Mouse (Mus musculus) E14TG2a.4 (cell line): ENCODE measurements around the gene Dclk1.

Experiments
- H3K27me3 ChIP-seq: 2 replicates; pipeline ENCODE4 v1.6.1; 2014; ENCODE audit warnings: low read length, control low read depth; ENCODE audit not compliant: insufficient read depth
- H3K36me3 ChIP-seq: 2 replicates; pipeline ENCODE4 v1.6.1; 2014; ENCODE audit warnings: low read length, control low read depth; ENCODE audit not compliant: insufficient read depth
- H3K4me1 ChIP-seq: replicated peaks from 2 replicates; pipeline ENCODE4 v1.6.1; 2014; ENCODE audit warnings: low read depth, low read length, control low read depth
- H3K4me3 ChIP-seq: replicated peaks from 2 replicates; pipeline ENCODE4 v1.5.1; 2014; ENCODE audit warnings: mild to moderate bottlenecking, low read length
- H3K9me3 ChIP-seq: 2 replicates; pipeline ENCODE4 v1.6.1; 2014; ENCODE audit warnings: low read length, control low read depth
- CTCF ChIP-seq: conservative IDR thresholded peaks from 2 replicates; pipeline ENCODE4 v1.5.1; 2014; ENCODE audit warnings: low read length
- NANOG ChIP-seq: IDR thresholded peaks from 2 replicates; pipeline ENCODE4 v1.6.1; 2014; ENCODE audit warnings: borderline replicate concordance, low read length, mixed read lengths
- POU5F1 ChIP-seq: IDR thresholded peaks from 2 replicates; pipeline ENCODE4 v1.6.1; 2014; ENCODE audit warnings: low read length, borderline replicate concordance

Gene Dclk1

GRCm38 (mm10) chr3:55569539-55569938 is 327.4 kb downstream of the Dclk1 start:
- TF ChIP-seq CTCF (no peak), NANOG (no peak), POU5F1 (no peak)

GRCm38 (mm10) chr3:55571034-55571433 is 328.9 kb downstream of the Dclk1 start:
- Histone ChIP-seq H3K36me3 (no peaks in the 10 kb centered on the region), H3K4me3 (no peak overlapping the region), H3K27me3 (no peaks in the 10 kb centered on the region), H3K4me1 (peaks cover 4% of the 10 kb centered on the region; the same call in 1 of the 2 replicates), H3K9me3 (no peaks in the 10 kb centered on the region)
- TF ChIP-seq NANOG (no peak), CTCF (no peak), POU5F1 (no peak)

More at GRCm38 (mm10) chr3:55569539-55569938, 327.4 kb downstream of the Dclk1 start:
- Histone ChIP-seq H3K27me3 (no peaks in the 10 kb centered on the region), H3K4me1 (no peaks in the 10 kb centered on the region), H3K36me3 (no peaks in the 10 kb centered on the region), H3K4me3 (no peak overlapping the region), H3K9me3 (no peaks in the 10 kb centered on the region)

- TF ChIP-seq NANOG (no peak), CTCF (no peak)
- Histone ChIP-seq H3K4me3 (no peak overlapping the region), H3K36me3 (no peaks in the 10 kb centered on the region), H3K4me1 (peaks cover 4% of the 10 kb centered on the region; the same call in 1 of the 2 replicates), H3K27me3 (no peaks in the 10 kb centered on the region), H3K9me3 (peaks cover 1% of the 10 kb centered on the region; the same call in 1 of the 2 replicates)
Measured at GRCm38 (mm10) chr3:55571552-55572296, 329.6 kb downstream of the Dclk1 start.

GRCm38 (mm10) chr3:55572297-55572681 is 330.1 kb downstream of the Dclk1 start:
- Histone ChIP-seq H3K36me3 (no peaks in the 10 kb centered on the region), H3K4me1 (peaks cover 4% of the 10 kb centered on the region; the same call in 1 of the 2 replicates), H3K4me3 (no peak overlapping the region), H3K9me3 (peaks cover 7% of the 10 kb centered on the region), H3K27me3 (no peaks in the 10 kb centered on the region)
- TF ChIP-seq NANOG (no peak), POU5F1 (no peak), CTCF (no peak)

- Histone ChIP-seq H3K4me1 (peaks cover 4% of the 10 kb centered on the region; the same call in 1 of the 2 replicates), H3K36me3 (no peaks in the 10 kb centered on the region), H3K9me3 (peaks cover 13% of the 10 kb centered on the region), H3K4me3 (no peak overlapping the region), H3K27me3 (no peaks in the 10 kb centered on the region)
- TF ChIP-seq NANOG (no peak), POU5F1 (no peak), CTCF (no peak)
Measured at GRCm38 (mm10) chr3:55574003-55574402, 331.8 kb downstream of the Dclk1 start.

- no peaks in the 10 kb centered on the region for H3K27me3 ChIP-seq
- peaks cover 9% of the 10 kb centered on the region for H3K9me3 ChIP-seq
Measured at GRCm38 (mm10) chr3:55587434-55587971, 345.3 kb downstream of the Dclk1 start.

GRCm38 (mm10) chr3:55587972-55588946 is 346.1 kb downstream of the Dclk1 start:
- TF ChIP-seq POU5F1 (no peak), NANOG (no peak), CTCF (no peak)
- Histone ChIP-seq H3K9me3 (peaks cover 9% of the 10 kb centered on the region), H3K27me3 (no peaks in the 10 kb centered on the region), H3K36me3 (no peaks in the 10 kb centered on the region), H3K4me1 (peaks cover 27% of the 10 kb centered on the region), H3K4me3 (0 out of 2 replicates have a peak overlapping the region, but pooled peaks have one; percentile 26)

More at GRCm38 (mm10) chr3:55587434-55587971, 345.3 kb downstream of the Dclk1 start:
- Histone ChIP-seq H3K4me3 (no peak overlapping the region), H3K4me1 (peaks cover 20% of the 10 kb centered on the region), H3K36me3 (no peaks in the 10 kb centered on the region)
- TF ChIP-seq CTCF (no peak), NANOG (no peak), POU5F1 (no peak)
